ENCODE assay signal across 8 mouse cellular contexts in the genomic region with DNA sequence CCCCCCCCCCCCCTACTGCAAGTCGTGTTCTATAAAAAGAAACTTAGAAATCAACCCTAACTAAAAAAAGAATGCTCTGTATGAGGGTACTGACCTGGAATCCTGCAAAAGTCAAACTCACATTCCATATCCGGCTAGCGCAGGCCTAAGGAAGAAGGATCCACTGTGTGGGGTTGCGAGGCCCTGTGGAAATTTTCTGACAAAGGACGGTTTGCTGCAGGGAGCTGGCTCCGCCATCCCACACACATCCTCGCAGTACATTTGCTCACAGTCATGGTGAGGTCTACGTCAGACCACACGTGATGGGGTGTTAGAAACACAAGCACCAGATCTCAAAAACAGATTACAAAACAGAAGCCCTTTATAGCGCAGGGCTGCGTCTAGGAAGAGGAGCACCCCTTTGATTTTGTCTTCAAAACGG. TPM values are rescaled to one million over a fixed set of nuclear protein-coding genes. Genes with fewer than 3 reads are reported as not detected.
DNase-seq lines count a peak whose midpoint lies in the region; ATAC-seq lines count a peak whose summit lies in the region.

No protein-coding gene starts in this region.

- 72% methylated on average over 12 of the region's 12 CpGs for whole genome bisulfite sequencing in kidney, embryonic 15.5 days
- 65% methylated on average over 12 of the region's 12 CpGs for WGBS in embryonic facial prominence, embryonic 14.5 days
- WGBS in stomach, embryonic 16.5 days = 65% methylated on average over 12 of the region's 12 CpGs
- 92% methylated on average over 12 of the region's 12 CpGs for WGBS in midbrain, embryonic 10.5 days
- WGBS in forebrain, embryonic 10.5 days = 90% methylated on average over 12 of the region's 12 CpGs

- H3K4me2 ChIP-seq in kidney, embryonic 15.5 days = no peak overlapping the region
- H3K4me2 ChIP-seq in embryonic facial prominence, embryonic 14.5 days (ENCODE audit: low read depth, low read length) = peak overlapping the region; percentile 1; the same call in 1 of the 2 replicates
- H3K4me2 ChIP-seq in stomach, embryonic 16.5 days (ENCODE audit: low read depth, low read length) = no peak overlapping the region

- ATAC-seq in kidney, embryonic 15.5 days (replicated peaks; ENCODE audit: low FRiP score) = no peak
- ATAC-seq in embryonic facial prominence, embryonic 14.5 days (ENCODE audit: low read depth) = peak; percentile 74; the same call in 1 of the 2 replicates
- peak; percentile 40; the same call in 1 of the 2 replicates for ATAC-seq in stomach, embryonic 16.5 days (ENCODE audit: insufficient read depth, low FRiP score)

- H3K36me3 ChIP-seq in kidney, embryonic 15.5 days = peaks cover 28% of the 10 kb centered on the region
- 0 out of 2 replicates have a peak, but pooled peaks cover 4% of the 10 kb centered on the region for H3K36me3 ChIP-seq in embryonic facial prominence, embryonic 14.5 days (ENCODE audit: control insufficient read depth, insufficient read depth, low read length)
- H3K36me3 ChIP-seq in stomach, embryonic 16.5 days (ENCODE audit: control insufficient read depth, insufficient read depth, low read length) = peaks cover 9% of the 10 kb centered on the region; the same call in 1 of the 2 replicates
- peaks cover 14% of the 10 kb centered on the region for H3K36me3 ChIP-seq in midbrain, embryonic 10.5 days
- H3K36me3 ChIP-seq in forebrain, embryonic 10.5 days (replicated peaks) = peaks cover 17% of the 10 kb centered on the region

- peaks cover 6% of the 10 kb centered on the region; the same call in 1 of the 2 replicates for H3K4me1 ChIP-seq in kidney, embryonic 15.5 days
- 0 out of 2 replicates have a peak, but pooled peaks cover 6% of the 10 kb centered on the region for H3K4me1 ChIP-seq in embryonic facial prominence, embryonic 14.5 days (ENCODE audit: control insufficient read depth, insufficient read depth, low read length)
- no peaks in the 10 kb centered on the region for H3K4me1 ChIP-seq in stomach, embryonic 16.5 days (ENCODE audit: control insufficient read depth, insufficient read depth, low read length)
- no peaks in the 10 kb centered on the region for H3K4me1 ChIP-seq in midbrain, embryonic 10.5 days
- H3K4me1 ChIP-seq in forebrain, embryonic 10.5 days = no peaks in the 10 kb centered on the region

- DNase-seq in kidney, adult 8-10 months = no peak
- DNase-seq in embryonic facial prominence, embryonic 14.5 days (ENCODE audit: low spot score) = no peak
- peak; percentile 56 for DNase-seq in layer of hippocampus, adult 9-10 months (ENCODE audit: low spot score)
- no peak for DNase-seq in midbrain, embryonic 10.5 days (ENCODE audit: low spot score)
- DNase-seq in forebrain, embryonic 10.5 days (ENCODE audit: extremely low spot score, low spot score) = no peak
- no peak for DNase-seq in embryo, embryonic 9.5 days (ENCODE audit: extremely low spot score)

- H3K27me3 ChIP-seq in kidney, embryonic 15.5 days = no peaks in the 10 kb centered on the region
- H3K27me3 ChIP-seq in embryonic facial prominence, embryonic 14.5 days (replicated peaks; ENCODE audit: control insufficient read depth, insufficient read depth, low read length) = no peaks in the 10 kb centered on the region
- H3K27me3 ChIP-seq in stomach, embryonic 16.5 days (ENCODE audit: control insufficient read depth, insufficient read depth, low read length) = no peaks in the 10 kb centered on the region
- no peaks in the 10 kb centered on the region for H3K27me3 ChIP-seq in midbrain, embryonic 10.5 days (ENCODE audit: low read depth, poor library complexity, severe bottlenecking)
- H3K27me3 ChIP-seq in forebrain, embryonic 10.5 days (ENCODE audit: poor library complexity, severe bottlenecking) = no peaks in the 10 kb centered on the region

- H3K9ac ChIP-seq in kidney, embryonic 15.5 days = no peak overlapping the region
- no peak overlapping the region for H3K9ac ChIP-seq in embryonic facial prominence, embryonic 14.5 days (ENCODE audit: low read depth, low read length)
- no peak overlapping the region for H3K9ac ChIP-seq in stomach, embryonic 16.5 days (ENCODE audit: low read length)

- H3K4me3 ChIP-seq in kidney, embryonic 15.5 days (replicated peaks) = no peak overlapping the region
- no peak overlapping the region for H3K4me3 ChIP-seq in embryonic facial prominence, embryonic 14.5 days (ENCODE audit: low read depth, low read length)
- no peak overlapping the region for H3K4me3 ChIP-seq in stomach, embryonic 16.5 days (replicated peaks; ENCODE audit: low read length)
- no peak overlapping the region for H3K4me3 ChIP-seq in midbrain, embryonic 10.5 days
- no peak overlapping the region for H3K4me3 ChIP-seq in forebrain, embryonic 10.5 days

- peak overlapping the region; percentile 68 for H3K27ac ChIP-seq in kidney, embryonic 15.5 days
- peak overlapping the region; percentile 24 for H3K27ac ChIP-seq in embryonic facial prominence, embryonic 14.5 days (replicated peaks; ENCODE audit: low read depth, low read length)
- peak overlapping the region; percentile 26 for H3K27ac ChIP-seq in stomach, embryonic 16.5 days (ENCODE audit: low read length)
- no peak overlapping the region for H3K27ac ChIP-seq in midbrain, embryonic 10.5 days (replicated peaks)
- H3K27ac ChIP-seq in forebrain, embryonic 10.5 days = no peak overlapping the region

- peaks cover 5% of the 10 kb centered on the region; the same call in 1 of the 2 replicates for H3K9me3 ChIP-seq in kidney, embryonic 15.5 days (replicated peaks)
- peaks cover 9% of the 10 kb centered on the region for H3K9me3 ChIP-seq in embryonic facial prominence, embryonic 14.5 days (ENCODE audit: control insufficient read depth, low read length)
- peaks cover 6% of the 10 kb centered on the region; the same call in 1 of the 2 replicates for H3K9me3 ChIP-seq in stomach, embryonic 16.5 days (replicated peaks; ENCODE audit: control insufficient read depth, low read length)
- H3K9me3 ChIP-seq in midbrain, embryonic 10.5 days (replicated peaks) = peaks cover 14% of the 10 kb centered on the region; the same call in 1 of the 2 replicates
- peaks cover 10% of the 10 kb centered on the region; the same call in 1 of the 2 replicates for H3K9me3 ChIP-seq in forebrain, embryonic 10.5 days

RNA-seq across cellular contexts. Expression of a gene that starts 56.5 kb away (rescaled TPM):
- polyA plus RNA-seq in kidney, embryonic 15.5 days (2015; fragmentation: Nextera tagmentation; extraction: Ambion mirVana) = 20.6 TPM in 2 replicates
- 17.1 and 18.1 TPM in 2 replicates for polyA plus RNA-seq in embryonic facial prominence, embryonic 14.5 days (2014; fragmentation: Nextera tagmentation; extraction: Ambion mirVana)
- polyA plus RNA-seq in stomach, embryonic 16.5 days (2015; fragmentation: Nextera tagmentation; extraction: Ambion mirVana) = 19.4 and 21.2 TPM in 2 replicates
- 8.1 and 10.6 TPM in 2 replicates for polyA plus RNA-seq in midbrain, embryonic 10.5 days (2016; fragmentation: Nextera tagmentation; extraction: Ambion mirVana)
- 9.0 and 9.4 TPM in 2 replicates for polyA plus RNA-seq in forebrain, embryonic 10.5 days (2016; fragmentation: Nextera tagmentation; extraction: Ambion mirVana)

Comparison
In these comparisons a context has a peak if more than half of its experiments do, and no peak if none do; other contexts are left out.
1. H3K27ac ChIP-seq: peak in kidney, embryonic 15.5 days (single experiment), embryonic facial prominence, embryonic 14.5 days (single experiment) and stomach, embryonic 16.5 days (single experiment); none in midbrain, embryonic 10.5 days (single experiment) and forebrain, embryonic 10.5 days (single experiment).